Mouse (Mus musculus) lung, postnatal 36 days (tissue): Measurements from ENCODE around the gene Flvcr1.

Experiments
- DNase-seq: peaks from one replicate; pipeline ENCODE4 v3.0.0; 2022; ENCODE audit warnings: mixed read lengths

The Flvcr1 gene

GRCm38 (mm10) chr1:190978511-190979073 is 47.4 kb downstream of the Flvcr1 start:
- no peak for DNase-seq

DNA sequence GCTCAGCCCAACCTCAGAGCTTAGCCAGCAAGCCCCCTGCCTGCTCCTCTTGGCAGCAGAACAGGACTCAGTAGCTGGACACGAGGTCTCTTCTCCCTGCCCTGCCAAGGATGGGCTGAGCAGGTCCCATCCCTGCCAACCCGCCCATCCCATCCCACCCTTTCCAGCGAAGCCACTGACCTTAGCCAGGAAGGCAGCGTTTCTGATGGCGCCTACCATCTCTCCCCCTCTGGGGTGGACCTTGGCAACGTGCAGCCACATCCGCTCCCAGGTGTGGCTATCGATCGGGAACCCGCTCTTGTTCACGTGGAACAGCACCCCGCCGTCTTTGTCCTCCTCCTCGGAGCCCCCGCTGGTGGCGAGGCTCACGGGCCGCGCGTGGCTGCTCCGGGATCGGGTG is 48.0 kb downstream of the Flvcr1 start:
- no peak for DNase-seq

- no peak for DNase-seq
These were observed 48.9 kb downstream of the Flvcr1 start for GRCm38 (mm10) chr1:190976887-190977573.

GRCm38 (mm10) chr1:190974833-190975232 is 51.1 kb downstream of the Flvcr1 start:
- no peak for DNase-seq

GRCm38 (mm10) chr1:190974191-190974590 is 51.8 kb downstream of the Flvcr1 start:
- no peak for DNase-seq

DNA sequence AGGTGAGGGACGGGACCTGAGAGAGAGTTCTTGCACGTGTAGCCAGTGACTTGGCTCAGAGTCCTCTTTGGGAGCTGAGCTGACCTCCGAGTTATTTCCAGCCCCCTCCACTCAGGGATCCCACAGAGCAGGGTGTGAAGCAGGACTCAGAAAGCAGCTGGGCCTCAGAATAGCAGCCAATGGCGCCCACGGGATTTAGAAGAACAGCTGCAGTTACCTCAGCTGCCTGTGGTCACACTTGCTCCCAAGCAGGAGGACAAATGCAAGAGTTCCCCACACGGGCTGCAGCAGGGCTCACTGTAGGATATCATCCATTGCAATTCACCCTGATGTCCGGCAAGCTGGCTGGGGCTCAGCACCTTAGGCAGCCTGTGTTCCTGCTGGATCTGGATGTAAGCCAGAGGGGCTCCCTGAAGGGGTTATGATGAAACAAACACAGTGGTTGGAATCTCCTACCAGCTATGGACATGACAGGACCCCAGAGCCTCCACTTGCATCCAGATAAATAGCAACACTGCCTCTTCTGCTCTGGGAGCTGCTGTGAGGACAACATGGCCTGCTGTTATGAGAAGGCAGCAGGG is 53.3 kb downstream of the Flvcr1 start:
- no peak for DNase-seq

DNA sequence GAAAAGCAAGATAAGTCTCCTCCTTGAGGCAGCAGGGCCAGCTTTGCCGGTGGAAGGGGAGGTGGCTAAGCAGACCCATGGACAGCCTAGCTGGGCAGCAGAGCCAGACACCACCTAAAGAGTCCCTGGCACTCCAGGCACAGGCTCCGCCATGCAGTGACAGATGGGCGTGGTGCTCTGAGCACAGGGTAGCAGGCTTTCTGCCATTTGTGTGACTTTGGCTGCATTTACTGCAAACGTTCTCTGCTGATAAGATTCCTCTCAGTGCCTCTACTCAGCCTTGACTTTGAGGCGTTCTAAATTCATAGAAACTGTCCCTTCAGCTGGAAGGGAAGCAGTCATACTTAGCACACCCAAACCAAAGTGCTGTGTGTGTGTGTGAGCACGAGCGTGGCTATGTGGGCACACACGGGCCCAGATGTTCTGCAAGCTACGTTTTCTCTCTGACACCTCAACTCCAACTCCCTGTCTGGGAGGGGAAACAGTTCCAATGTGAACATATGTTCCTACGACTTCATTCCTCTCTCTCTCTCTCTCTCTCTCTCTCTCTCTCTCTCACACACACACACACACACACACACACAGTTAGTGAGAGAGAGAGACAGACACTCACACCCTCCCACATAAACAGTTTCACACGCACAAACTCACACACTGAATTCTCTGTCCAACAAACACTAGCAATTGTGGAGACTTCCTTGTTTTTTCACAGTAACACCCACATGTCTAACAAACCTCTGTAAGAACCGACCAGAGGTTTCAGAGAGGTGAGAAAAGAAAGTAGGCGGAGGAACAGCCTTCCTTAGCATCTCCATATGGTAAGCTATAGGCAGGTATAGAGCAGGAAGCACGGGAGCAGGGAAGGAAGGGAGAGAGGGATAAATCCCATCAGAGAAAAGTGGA is 54.0 kb downstream of the Flvcr1 start:
- no peak for DNase-seq

DNA sequence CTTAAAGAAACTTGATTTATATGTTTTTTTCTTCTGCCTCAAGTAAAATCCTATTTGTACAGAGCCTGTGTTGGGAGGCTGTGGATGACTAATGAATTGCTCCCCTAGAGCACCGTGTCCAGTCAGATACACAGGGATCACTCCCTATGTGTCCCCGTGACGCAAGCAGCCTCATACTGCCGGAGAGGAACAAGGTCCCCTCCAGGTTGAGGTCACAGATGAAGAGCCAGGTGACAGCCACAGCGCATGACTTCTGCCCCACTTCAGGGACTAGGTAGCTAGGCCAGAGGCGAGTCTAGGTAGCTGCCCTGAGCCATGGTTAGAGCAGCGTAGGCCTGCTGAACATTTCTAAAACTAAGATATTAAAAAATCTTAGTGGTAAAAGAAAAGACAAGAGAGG is 57.9 kb downstream of the Flvcr1 start:
- DNase-seq: no peak

DNA sequence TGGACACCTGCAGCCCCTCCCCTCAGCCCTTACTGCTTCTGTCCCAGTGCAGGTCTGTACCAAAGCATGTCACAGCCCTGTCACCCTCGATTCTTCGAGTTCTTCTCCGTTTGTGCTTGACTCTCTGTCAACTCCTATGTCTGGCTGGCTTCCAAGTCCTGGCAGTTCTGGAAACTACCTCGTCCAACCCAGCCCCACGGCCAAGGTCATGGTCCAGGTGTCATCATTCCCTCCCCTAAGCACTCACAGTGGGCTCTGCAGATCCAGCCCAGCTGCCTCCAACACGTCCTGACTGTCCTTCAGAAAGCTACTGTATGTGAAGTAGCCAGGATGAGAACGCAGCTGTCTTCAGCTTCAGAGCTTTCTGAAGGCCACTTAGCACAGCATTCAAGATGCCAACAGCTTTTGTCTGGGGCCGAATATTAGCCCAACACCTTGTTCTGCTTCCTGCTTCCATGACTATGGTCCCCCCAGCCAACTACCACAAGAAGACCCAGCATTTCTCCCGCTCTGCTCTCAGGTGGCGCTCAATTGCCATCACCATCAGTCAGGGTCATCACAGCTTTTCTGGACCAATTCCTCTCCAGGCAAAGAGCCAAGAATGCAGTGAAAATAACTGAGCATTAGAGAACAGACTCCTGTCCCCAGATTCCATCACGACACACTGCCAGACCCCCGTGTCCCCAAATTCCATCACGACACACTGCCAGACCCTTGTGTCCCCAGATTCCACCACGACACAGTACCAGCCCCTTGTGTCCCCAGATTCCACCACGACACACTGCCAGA is 60.8 kb downstream of the Flvcr1 start:
- no peak for DNase-seq

GRCm38 (mm10) chr1:190962760-190963159 is 63.2 kb downstream of the Flvcr1 start:
- no peak for DNase-seq

DNA sequence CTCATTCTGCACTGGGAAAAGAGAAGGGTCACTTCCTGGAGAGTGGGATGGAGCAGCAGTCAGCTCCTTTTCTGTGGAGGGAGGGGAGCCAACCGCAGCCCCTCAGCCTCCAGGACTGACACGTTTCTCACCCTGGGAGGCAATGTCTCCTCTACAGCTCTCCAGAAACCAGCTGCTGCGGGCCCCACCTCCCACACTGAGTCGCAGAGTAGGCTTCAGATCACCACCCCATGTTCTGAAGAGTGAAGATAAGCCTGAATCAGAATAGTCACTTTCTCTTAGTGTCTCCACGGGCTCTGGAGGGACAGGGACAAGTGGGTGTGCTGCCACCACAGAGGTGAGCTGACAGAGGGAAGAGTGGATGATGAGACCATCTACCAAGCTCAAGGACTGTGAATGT is 67.1 kb downstream of the Flvcr1 start:
- no peak for DNase-seq
